Mouse (Mus musculus): ENCODE measurements at regions not wholly inside any gene's neighbourhood (a gene's known extent, or its start where the extent isn't known, plus 50 kb on each side); places are given as distances from the start of the nearest gene placed in this dataset.

- TF ChIP-seq CTCF (IDR thresholded peaks at IDR 0.05; ENCODE audit: borderline replicate concordance, extremely low read depth, insufficient read depth, insufficient read length) (no peak), POLR2A (IDR thresholded peaks at IDR 0.05; ENCODE audit: borderline replicate concordance, extremely low read depth, insufficient read depth, insufficient read length, poor library complexity, severe bottlenecking) (no peak)
Observed at GRCm38 (mm10) chr13:71068757-71069201, 227.2 kb upstream of the Adamts16 start.
